Mouse (Mus musculus) megakaryocyte progenitor cell, adult 5-6 weeks (primary cell): ENCODE data around the gene Fgf14. TPM values are rescaled to one million over a fixed set of nuclear protein-coding genes. Genes with fewer than 3 reads are reported as not detected.
"Not testable (repeated sequence)": the region's sequence is repeated elsewhere in the genome, so short reads cannot be mapped to it uniquely, and the experiment has no call there.

Source experiments
- ATAC-seq: replicated peaks from 2 replicates; pipeline ENCODE4 v1.8.0; 2016; ENCODE audit warnings: mild to moderate bottlenecking, moderate TSS enrichment, inconsistent platforms; ENCODE audit not compliant: poor library complexity
- total RNA-seq, 2 experiments: library from RNA; stranded (forward) in 1 of 2; stranded (reverse) in 1 of 2; fragments of 157-497, 149-512 nt in 1 of 2; fragments of 200-1000 nt in 1 of 2; gene quantifications; 2 replicates each; pipeline versions ENCODE4 v1.2.3 to v1.2.4; 2015 to 2017

Gene Fgf14
- total RNA-seq, 2 experiments from 2014 or later: not detected

DNA sequence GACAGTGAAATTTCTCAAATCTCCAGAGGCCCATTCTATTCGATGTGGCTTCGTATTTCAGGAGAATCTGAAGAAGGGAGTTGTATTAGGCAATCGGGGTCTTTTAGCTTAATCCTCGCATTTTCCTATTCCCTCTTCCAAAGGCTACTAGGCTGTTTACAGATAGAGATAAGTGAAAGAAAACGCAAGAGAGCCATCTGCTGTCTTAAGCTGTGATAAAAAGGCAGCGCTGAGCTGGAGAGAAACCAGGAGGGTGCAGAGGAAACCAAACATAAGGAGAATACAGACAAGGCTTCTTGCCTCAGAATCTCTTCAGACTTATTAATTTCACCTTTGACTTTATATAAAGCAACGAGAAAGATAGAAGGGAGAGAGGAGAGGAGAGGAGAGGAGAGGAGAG is 481.1 kb downstream of the Fgf14 start:
- ATAC-seq: no peak

DNA sequence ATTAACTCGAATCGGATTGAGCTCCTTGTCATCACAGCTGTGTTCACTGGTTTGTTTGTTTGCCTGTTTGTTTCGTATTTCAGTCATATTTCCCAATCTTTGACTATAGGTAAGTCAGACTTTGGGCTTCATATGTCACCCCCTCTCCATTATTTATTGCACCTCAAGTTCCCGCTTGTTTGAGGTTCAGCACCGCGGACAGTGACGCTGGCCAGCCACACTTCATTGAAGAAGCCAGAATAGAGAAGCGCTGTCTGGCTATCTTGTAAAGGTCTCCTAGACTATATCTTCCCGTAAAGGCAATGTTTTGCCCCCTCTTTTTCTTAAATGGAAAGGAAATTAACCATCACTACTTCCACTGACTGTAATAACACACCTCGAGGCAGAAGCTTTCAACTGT is 481.6 kb downstream of the Fgf14 start:
- ATAC-seq: no peak

DNA sequence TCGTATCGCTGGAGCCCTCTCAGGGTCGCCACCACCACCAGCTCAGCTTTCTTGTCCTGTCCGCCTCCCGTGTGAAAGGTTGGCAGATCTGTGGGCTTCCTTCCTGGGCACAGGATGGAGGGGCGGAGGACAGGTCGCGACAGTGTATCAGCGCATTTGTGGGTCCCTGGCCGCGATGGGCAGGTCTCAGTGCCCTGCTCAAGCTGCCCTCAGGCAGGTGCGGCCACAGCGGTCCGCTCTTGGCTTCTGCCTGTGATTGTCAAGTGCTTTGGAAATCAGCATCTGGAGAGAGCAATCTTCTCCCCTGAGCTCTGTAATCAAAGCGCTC is 484.1 kb downstream of the Fgf14 start:
- ATAC-seq: no peak

DNA sequence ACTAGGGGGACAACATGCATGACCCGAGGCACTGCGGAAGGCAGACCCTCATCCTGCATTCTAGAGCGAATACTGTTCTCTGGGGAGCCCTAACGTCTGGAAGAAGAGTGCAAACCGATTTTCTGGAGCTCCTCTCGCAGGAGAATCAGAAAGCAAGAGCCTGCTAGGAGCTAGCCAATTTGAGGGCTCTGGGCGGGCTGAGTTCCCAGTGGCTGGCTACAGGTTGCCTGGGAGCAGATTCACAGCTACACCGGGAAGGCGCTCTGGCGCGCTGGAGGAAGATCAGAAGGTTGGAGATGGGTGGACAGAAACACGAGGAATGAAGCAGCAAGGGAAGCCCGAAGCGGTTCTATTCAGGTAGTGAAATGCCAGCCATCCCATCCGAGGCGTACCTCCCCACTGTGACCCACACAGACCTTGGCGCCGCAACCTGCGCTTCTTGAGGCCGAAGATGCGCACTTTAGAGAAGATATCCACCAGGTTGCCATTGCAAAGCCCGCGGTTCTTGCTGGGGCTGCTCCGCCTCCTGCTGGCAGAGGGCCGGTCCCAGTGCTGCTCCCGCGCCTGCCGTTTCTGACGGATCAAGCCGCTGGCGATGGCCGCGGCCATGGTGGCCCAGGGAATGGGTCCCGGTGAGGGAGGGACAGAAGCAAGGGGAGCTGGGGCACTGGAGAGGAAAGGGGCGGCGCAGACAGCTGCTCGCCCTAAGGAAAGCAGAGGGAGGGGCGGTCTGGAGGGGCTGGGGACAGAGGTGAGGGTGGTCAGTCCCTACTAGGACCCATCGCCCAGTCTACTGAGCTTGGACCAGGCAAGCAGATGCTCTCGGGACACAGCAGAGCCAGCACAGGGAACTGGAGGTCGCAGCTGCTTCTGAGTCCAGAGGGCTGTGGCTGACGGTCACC is 484.8 kb downstream of the Fgf14 start:
- 0 out of 2 replicates have a peak, but pooled peaks have one; percentile 23 for ATAC-seq

DNA sequence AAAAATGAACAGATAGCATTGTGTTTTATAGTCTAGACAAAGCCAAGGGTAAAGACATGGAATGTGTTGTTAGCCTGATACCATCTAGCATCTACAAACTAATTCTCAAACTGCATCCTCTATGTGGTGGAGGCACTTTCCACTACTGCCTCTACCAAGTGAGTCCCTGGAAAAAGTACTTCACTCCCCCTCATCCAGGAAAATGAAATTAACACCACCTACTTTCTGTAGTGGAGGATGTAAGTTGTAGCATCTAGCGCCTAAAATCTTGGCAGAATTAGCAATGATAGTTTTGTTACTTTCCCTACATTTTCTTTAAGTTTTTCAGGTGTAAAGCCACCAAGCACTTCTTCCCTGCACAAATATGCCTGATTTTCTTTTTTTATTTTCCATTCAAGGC is 496.7 kb downstream of the Fgf14 start:
- ATAC-seq: no peak

DNA sequence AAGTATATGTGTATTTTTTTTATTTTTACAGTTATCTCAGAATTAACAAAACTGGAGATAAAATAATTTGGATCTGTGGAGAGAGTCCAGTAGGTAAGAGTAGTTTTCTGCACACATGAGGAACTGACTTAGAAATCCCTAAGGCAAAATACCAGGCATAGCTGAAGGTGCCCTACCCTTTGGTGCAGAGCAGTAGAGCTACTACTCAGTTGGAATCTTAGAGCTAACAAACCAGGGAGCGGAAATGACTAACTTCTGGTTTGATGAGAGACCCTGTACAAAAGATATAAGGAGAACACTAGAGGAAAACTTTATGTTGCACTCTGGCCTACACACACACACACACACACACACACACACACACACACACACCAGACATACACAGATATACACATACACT is 502.8 kb downstream of the Fgf14 start:
- ATAC-seq: no peak

DNA sequence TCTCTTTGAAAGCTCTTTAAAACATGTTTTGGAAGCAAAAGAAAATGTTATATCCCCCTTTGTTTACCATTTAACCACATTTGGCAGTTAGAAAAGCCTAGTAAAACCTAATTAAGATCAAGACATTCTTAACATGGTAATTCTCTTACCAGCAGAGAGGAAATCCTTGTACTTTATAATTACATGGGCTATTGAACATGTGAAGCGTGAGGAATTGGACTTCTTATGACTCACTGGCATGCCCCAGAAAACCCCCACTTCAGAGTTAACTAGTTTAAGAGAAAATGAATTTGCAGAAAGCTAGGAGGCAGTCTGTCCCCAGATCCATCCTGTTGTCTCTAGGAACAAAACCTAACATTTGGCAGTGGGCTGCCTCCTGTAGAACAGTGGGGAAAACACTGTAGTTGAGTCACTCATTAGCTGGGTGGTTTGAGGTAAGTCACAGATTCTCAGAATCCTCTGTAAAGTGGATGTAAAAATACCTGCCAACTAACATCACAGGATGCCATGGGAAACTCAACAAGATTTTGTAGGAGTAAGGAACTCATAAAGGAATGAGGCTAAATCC is 513.2 kb downstream of the Fgf14 start:
- ATAC-seq: no peak

DNA sequence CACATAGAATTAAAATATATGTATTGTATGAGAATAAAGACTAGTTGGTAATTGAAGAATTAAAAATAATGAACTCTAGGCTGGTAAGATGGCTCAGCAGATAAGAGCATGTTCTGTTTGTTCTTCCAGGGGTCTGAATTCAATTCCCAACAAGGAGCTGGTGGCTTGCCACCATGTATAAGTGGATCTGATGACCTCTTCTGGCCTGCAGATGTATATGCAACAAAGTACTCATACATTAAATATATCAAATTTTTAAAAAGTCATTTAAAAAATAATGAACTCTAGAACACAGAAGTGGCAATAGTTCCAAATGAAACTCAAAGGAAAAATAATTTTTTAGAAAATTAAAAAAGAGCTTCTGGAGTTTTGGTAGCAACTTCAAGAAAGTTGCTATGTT is 529.5 kb downstream of the Fgf14 start:
- no peak for ATAC-seq

DNA sequence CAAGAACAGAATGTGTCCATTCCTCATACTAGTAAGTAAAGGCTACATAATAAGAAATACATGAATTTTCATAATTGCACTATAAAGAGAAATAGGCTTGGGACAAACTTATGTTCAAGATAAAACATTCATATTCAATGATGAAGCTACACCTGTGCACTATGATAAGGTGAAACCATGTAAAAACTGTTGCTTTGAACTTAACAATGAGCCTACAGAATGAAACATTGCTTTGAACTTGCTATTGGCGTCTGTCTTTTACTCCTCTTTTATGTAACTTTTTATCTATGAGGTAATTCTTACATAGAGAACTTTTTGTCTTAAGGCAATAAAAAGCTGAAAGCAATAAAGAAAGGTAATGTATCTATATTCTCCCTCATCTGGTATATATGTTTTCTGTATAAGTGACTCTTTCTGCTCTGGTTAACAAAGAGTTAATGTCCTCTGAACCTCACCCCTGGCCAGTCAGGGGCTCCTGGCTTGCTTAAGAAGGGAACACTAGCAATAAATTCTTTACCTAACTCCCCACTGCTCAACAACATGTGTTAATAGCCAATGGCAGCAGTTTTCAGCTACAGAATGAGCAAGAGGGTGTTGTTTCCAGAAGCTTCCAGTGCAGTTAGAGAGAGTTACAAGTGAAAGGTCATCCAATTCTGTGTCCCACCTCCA is 569.6 kb downstream of the Fgf14 start:
- ATAC-seq: no peak

DNA sequence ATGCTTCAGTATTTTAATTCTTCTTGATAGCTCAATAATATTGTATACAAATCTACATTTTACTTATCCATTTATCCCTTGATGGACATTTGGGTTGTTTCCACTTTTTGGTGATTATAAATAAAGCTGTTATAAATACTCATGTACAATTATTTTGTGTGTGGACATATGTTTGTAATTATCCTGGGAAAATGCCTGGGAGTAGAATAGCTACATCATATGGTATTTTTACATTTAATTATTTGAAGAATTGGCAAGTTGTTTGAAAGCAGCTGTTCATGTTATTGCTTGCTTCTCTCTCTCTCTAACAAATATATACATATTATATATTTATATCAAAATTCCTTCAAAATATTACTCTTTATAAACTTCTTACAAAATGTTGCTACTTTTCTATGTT is 593.8 kb downstream of the Fgf14 start:
- ATAC-seq: no peak

DNA sequence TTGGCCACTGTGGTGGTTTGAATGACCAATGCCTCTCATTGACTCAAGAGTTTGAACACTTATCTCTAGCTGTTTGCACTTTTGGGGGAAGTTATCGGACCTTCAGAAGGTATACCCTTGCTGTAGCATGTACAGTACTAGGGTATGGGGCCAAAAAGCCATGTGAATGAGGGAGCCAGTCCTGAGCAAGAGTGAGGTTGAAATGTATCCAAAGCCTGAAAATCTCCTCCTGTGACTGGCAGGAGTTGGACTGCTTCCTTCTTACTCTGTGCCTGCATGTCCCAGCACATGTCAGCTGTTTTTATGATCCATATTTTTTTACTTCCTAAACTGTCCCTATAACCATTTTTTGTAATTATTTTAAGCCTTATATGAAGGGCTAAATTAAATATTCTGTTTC is 632.9 kb downstream of the Fgf14 start:
- no peak for ATAC-seq

DNA sequence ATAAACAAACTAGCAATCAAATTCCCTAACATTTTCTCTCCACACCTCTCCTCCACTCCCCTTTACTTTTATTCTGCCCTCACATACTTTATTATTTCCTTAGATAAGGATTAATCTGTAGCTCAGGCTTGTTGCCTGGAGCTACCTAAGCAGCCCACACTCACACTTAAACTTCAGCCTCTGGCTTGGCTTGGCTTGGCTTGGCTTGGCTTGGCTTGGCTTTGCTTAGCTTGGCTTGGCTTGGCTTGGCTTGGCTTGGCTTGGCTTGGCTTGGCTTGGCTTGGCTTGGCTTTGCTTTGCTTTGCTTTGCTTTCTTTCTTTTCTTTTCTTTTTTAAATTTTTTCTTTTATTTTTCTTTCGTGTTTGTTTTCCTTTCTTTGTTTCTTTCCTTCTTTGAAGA is 636.3 kb downstream of the Fgf14 start:
- ATAC-seq: no peak

DNA sequence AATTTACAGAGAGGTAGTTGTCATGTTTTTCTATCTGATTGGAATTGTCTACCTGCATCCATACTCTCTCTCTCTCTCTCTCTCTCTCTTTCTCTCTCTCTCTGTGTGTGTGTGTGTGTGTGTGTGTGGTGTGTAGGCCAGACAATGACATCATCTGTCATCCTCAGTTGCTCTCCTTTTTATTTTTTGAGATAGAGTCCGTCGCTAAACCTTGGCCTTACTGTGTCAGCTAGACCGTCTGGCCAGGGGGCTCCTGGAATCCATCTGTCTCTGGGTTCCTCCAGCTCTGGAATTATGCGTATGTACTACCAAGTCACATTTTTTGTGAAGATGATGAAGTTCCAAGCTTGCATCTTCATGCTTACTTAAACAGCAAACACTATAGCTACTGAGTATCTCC is 639.5 kb downstream of the Fgf14 start:
- no peak for ATAC-seq

DNA sequence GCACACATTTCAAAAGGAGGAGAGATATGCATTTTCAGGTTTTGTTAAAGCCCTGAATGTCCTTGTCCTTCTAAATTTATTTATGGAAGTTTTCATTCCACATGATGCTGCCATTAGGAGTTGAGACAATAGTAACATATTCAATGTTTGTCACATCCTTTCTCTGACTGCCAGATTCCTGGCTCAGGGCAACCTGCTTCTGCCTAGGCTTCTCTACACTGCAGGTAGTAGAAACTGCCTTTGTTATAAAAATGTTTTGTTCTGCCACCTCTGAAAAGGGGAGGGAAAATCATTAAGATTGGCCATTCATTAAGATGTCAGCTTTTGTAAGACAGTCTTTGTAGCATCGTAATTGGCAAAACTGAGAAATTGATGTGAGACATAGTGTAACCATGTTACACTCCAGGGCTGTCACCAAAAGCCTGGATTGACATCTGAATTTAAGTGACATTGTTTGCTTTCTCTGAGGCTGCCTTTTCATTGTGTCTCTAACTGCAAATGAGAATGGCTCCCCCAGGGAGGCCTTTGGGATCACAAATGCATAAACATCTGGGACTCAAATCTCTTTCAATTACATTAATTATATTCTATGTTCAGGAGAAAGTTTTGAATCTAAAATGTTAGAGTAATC is 640.2 kb downstream of the Fgf14 start:
- ATAC-seq: no peak

DNA sequence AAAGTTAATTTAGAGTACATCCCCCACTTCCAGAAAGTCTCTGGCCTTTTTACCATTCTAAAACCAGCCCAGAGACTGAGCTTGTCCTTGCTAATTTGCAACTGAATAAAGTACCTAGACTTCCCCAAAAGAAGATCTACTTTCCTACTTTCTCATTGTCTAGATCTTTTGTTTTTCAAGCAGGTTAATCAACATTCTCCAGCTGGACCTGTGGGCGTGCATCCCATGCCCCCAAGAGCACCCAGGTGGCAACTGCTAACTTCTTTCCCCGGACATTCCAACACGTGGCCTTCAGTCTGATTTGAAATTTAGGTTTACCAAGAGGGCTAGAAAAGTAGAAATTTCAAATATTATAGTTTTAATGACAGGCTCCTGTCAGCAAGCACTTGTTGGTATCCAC is 643.6 kb downstream of the Fgf14 start:
- ATAC-seq: not testable (repeated sequence)

DNA sequence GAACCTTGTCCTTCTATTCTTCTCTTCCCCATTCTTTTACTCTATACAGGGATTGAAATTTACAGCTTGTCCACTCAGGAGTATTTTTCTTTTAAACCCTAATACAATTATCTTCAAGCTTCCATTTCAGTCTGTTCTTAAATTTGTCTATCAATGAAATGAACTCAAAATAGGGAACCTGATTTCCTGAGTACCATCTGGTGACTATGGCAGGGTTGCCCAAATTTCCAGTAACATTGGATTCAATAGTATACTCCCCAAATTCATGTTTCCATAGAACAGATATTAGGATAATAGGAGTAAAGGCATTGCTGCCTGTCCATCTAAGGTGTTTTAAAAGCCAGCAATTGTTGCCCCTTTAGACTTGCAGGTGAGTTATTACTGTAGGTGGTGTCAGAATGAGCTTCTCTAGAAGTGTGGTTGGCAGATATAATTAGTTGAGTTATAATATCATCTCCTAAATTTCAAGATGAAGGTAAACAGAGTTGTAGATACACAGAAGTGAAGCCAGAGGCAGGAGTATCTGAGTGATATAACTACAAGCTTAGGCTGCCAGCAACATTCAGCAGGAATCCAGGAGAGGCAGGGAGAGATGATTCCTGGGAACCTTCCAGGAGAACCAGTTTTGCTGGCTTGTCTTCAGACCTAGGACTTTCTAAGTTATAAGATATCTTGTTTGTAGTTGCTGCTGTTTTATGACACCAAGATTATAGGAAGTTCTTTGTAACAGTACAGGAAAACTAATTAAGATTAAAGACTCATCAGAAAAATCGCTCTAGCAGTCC is 648.8 kb downstream of the Fgf14 start:
- no peak for ATAC-seq

DNA sequence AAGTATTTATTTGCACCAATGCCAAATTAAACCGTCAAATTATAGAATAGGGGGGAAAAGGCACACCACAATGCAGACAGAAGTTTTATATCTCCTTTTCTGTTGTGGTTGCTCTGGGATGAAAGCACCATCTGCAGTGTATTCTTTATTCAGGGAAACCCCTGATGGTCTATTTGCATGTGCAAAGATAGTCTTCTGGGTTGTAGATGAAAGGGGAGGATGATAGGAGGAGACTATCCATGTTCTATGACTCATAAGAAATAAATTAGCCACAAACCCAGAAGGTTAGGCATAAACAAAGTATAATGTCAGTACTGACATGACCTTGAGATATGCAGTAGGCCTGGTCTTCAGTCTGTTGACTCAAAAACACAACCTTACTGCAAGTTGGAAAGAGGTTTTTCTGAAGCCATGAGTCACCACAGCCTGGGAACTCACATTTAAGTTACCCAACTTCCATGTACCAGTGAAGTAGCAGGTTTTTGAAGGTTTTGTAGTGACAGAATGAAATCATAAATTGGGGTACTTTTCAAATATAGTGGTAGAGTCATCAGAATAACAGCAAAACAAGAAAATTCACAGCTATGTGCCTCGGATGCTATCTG is 686.2 kb downstream of the Fgf14 start:
- ATAC-seq: no peak

DNA sequence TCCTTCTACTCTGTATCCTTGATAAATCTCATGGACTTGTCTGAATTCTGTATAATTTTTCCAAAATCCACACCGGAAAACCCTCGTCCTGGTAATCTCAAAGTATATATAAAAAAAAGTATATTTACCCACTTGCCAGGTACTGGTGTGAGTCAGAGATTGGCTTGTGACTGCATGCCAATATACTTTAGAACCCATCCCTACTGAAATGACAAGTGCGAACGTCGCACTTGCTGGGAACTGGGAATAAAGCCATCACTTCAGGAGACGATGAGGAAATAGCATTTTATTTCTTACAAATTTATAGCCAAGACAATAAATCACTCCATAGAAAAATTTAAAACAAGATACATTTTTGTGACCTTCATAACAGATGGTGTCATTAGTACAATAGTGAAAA is 708.9 kb downstream of the Fgf14 start:
- no peak for ATAC-seq

DNA sequence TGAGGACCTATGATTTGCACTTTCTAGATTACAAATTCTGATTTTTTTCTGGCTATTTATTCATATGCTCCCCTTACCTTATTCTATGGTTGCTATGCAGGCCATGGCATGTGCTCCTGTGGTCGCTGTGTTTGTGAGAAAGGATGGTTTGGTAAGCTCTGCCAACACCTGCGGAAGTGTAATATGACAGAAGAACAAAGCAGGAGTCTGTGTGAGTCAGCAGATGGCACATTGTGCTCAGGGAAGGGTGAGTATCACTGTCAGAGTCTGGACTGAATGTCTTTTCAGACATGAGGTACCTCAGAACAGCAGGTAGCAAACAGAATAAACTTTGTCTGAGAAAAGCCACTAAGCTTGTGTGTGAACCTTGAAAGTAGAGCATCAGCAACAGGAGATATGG is 710.4 kb downstream of the Fgf14 start:
- no peak for ATAC-seq
